Mouse (Mus musculus): ENCODE data around the gene Fbxl19.
A peak's percentile ranks its signal among the peaks of the same experiment; 100 is the strongest.

Fbxl19 gene

GRCm38 (mm10) chr7:127808821-127809220 is 64.5 kb downstream of the Fbxl19 start:
- DNase-seq = no peak

DNA sequence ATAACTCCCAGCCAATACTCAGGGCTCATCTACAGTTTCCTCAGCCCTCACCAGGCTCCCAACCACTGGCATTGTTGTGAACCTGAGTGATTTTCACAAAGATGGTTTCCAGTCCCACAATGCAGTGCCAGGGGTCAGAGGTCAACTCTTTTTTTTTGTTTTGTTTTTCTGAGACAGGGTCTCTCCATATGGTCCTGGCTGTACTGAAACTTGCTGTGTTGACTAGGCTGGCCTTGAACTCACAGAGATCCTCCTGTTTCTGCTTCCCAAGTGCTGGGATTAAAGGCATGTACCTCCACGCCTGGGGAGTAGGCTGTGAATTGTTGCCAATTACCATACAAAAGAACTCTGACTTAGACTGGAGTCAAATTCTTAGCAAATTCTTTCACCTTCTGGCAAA is 65.5 kb downstream of the Fbxl19 start:
- DNase-seq = no peak

- DNase-seq = no peak
Observed at GRCm38 (mm10) chr7:127810650-127811049, 66.3 kb downstream of the Fbxl19 start.

- no peak for DNase-seq
Observed at GRCm38 (mm10) chr7:127811240-127811639, 66.9 kb downstream of the Fbxl19 start.

- no peak for DNase-seq
Observed at GRCm38 (mm10) chr7:127812292-127812691, 67.9 kb downstream of the Fbxl19 start.

DNA sequence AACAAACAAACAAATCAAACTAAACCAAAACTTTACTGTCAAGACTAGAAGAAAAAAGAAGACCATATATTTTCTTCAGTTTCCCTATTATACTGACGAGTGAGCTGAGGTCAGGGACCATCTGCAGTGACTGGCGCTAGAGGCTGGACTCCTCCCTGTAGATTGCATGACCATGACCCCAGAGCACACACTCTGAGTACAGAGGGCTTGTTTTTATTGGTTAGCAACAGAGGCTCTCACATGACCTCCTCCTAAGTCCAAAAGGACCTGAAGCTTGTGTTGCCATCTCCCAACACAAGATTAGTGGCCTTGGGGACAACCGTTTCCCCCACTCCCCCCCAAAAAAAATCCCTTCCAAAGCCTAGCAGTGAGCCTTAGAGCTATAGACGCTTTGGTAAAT is 69.5 kb downstream of the Fbxl19 start:
- DNase-seq = no peak

GRCm38 (mm10) chr7:127814241-127814921 is 70.0 kb downstream of the Fbxl19 start:
- DNase-seq = peak; percentile 61

GRCm38 (mm10) chr7:127815116-127815665 is 70.8 kb downstream of the Fbxl19 start:
- DNase-seq = no peak

- DNase-seq = peak; percentile 58 to 76
Observed at GRCm38 (mm10) chr7:127815954-127816821, 71.8 kb downstream of the Fbxl19 start.

GRCm38 (mm10) chr7:127817053-127817452 is 72.7 kb downstream of the Fbxl19 start:
- no peak for DNase-seq

DNA sequence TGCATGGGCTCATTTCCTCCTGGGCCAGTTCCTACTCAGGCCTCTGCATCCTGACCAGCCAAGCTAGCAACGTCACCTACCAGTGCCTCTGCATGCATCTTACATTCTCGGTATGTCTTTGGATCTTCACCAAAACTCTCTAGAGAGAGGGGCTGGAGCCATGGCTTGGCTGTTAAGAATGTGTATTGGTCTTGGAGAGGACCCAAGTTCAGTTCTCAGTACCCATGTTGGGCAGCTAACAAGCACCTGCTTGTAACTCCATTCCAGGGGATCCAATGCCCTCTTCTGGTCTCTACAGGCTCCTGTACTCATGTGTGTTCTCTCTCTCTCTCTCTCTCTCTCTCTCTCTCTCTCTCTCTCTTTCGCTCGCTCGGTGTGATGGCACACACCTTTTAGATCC is 73.4 kb downstream of the Fbxl19 start:
- no peak for DNase-seq

Data from kidney, postnatal 4 days (tissue).